Mouse (Mus musculus) thymus, postnatal 36 days (tissue): ENCODE results near the gene Sun1.

ENCODE experiments used
- DNase-seq, 2 experiments: peaks; one replicate each; pipeline ENCODE4 v3.0.0; 2022; ENCODE audit warnings: mixed read lengths in 2 of 2

Sun1 gene

DNA sequence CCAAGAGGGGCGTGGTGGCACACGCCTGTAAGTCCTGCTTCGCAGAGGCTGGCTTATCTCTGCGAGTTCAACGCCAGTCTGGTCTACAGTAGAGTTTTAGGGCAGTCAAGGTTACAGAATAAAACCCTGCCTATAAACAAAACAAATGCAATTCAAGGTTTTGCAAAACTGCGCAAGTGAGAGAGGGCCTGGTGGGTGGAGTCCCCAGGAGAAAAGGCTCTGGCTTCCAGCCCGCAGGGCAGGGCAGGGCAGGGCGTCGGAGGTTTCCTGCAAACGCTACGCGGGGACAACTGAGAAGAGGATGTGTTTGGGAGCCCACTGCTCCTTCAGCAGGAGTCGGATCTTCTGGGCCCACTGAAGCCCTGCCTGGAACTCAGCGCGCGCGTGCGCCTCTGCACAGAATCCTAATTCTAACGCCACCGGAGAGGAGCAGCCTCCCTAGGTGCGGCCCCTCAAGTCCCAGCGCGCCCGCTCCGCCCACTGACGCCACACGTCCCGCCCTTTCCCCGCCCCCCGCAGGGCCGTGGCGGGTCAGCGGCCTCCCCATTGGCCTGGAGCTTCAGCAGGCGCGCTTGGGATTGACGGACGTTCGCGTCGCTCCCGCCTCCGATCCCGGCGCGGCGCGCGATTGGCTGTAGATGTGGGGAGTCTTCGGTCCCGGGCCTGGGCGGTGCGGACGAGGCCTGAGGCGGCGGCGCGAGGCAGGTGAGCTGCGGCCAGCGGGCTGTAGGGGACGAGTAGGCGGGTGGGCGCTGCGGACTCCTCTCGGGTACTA lies at the start of gene Sun1:
Sun1 (plus strand) TSS at position 643 of the 775 bp plus-strand sequence.
- DNase-seq: peak; percentile 99

DNA sequence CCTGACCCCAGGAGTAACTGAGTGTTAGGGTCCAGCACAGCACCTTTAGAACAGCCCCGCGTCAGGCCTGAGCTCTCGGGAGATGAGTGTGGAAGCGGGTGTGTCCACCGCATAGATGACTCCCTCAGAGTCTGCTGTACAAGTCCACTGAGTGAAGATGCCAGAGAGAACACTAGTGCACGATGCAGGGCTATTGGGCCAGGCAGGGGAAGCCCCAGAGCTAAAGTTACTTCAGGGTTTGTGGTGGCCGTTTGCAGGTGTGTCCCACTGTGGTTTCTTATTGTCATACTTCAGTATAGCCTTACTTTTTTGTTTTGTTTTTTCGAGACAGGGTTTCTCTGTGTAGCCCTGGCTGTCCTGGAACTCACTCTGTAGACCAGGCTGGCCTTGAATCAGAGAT lies 39.5 kb upstream of the Sun1 start:
- DNase-seq: peak in 1 of 2 experiments; percentile 16

DNA sequence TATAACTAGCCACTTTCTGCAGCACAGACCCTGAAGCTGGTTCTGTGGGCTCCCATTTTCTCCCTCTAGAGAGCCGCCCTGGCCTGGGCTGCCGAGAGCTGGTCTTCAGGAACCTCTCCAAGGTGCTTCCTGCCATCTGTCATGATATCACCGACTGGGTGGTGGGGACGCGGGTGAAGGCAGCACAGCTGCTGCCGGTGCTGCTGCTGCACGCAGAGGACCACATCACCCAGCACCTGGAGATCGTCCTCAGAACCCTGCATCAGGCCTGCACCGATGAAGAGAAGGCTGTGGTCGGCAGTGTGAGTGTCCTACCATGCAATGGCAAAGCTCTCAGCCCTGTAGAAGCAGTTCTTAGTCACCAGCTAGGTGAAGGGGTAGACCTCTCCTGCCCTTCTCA lies 38.8 kb upstream of the Sun1 start:
- DNase-seq: peak; percentile 76 to 86

DNA sequence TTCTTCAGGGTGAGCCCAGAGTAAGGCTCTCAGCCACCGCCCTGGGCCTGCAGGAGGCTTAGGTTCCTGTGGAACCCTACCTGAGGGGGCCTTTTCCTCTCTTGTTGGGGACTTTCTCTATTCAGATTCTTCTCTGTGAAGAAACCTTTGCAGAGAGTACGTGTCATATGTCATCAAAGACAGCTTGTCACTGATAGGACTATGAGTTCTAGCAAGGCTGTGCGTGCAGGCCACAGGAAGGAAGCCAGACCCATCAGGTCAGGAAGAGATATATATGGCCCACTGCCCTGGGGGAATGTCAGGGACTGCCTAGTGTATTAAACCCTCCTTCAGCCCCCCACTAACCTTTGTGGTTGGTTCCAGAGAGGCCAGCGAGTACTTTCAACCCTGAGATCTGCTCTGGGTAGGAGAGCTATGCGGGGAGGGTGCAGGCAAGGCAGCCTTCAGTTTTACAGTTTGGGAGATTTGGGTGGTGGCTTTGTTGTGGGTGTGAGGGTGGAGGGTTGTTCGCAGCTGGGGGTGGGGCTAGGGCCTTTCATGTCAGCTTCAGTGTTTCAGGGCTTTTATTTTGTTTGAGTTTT lies 33.6 kb upstream of the Sun1 start:
- DNase-seq: peak; percentile 83 to 86

DNA sequence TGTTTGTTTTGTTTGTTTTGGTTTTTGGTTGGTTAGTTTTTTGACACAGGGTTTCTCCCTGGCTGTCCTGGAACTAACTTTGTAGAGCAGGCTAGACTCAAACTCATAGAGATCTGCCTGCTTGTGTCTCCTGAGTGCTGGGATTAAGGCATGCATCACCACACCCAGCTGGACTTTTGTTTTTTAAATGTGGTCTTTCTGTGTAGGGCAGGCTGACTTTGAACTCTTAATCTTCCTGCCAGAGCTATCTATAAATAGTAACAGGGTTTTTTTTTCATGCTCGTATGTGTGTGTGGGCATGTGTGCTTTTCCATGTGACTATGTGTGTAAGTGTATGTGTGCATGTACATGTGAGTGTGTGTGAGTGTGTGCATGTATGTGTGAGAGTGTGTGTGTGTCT lies 32.9 kb upstream of the Sun1 start:
- DNase-seq: no peak

DNA sequence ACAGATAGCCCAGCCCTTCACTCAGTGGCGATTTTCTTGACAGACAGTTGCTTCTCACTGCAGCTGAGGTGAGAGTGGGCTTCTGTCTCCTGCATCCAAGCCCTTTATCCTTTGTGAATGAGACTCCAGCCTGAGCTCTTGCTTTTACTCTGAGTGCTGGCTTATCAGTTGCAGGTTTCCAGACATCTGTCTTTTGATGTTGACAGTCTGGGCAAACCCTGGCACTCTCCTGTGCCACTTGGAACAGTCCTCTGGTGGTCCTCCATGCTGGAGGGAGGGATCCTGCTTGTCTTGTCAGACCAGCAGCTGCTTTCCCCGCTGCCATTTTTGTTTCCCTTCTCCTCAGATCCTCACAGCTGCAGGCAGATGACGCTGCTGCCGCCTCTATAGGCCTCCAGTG lies 28.5 kb upstream of the Sun1 start:
- DNase-seq: no peak

DNA sequence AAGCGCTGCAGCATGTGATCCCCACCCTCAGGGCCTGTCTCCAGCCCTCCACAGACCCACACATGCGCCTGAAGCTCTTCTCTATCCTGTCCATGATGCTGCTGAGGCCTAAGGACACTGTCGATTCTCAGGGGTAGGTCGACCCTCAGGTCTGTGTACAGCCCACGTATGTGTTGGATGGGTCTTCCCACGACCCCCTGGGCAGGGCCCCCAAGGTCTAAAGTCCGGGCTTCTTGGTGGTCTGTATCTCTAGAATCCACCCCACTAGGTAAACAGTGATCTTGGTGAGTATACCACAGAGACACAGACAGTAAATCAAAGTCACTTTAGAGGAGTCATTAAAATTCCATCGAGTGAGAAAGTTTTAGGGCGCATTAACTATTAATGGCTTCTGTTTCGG lies 26.3 kb upstream of the Sun1 start:
- no peak for DNase-seq

DNA sequence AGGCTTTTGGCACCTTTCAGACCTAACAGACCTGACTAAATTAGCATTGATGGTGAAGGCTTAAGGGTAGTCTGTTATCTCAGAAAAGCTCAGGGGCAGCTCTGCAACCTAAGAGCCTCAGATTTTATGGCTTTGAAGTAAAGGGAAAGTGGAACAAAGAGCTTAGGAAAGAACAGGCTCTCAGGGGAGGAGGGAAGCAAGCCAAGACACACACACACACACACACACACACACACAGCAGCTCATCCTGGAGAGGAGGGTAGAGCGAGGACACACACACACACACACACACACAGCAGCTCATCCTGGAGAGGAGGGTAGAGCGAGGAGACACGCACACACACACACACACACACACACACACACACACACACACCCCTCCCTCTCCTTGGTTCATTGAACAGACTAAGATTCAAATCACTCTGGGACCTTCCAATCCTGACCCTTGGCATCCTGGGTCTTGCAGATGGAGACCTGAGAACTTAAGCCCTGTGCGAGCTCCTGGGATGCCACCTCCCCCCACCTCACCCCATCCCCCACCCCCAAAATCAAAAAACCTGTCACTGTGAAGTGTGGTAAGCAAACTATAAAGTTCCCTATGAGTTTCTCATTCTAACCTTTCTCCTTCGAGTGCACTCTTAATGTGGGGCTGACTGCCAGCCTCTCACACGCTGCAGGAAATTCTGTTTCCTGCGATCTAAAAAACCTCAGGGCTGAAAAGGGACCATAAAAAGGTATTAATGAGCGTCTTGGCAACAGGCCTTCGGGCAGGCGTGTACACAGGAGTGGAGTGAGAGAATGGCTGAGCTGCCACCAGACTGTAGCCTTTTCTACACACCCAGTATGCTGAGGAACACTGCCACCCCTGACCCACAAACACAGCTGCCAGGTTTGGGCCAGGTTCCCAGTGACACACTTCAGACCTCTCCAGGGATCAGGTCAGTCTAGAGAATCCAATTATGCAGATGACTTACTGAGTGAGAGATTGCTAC lies 25.6 kb upstream of the Sun1 start:
- peak in 1 of 2 experiments; percentile 29 for DNase-seq

DNA sequence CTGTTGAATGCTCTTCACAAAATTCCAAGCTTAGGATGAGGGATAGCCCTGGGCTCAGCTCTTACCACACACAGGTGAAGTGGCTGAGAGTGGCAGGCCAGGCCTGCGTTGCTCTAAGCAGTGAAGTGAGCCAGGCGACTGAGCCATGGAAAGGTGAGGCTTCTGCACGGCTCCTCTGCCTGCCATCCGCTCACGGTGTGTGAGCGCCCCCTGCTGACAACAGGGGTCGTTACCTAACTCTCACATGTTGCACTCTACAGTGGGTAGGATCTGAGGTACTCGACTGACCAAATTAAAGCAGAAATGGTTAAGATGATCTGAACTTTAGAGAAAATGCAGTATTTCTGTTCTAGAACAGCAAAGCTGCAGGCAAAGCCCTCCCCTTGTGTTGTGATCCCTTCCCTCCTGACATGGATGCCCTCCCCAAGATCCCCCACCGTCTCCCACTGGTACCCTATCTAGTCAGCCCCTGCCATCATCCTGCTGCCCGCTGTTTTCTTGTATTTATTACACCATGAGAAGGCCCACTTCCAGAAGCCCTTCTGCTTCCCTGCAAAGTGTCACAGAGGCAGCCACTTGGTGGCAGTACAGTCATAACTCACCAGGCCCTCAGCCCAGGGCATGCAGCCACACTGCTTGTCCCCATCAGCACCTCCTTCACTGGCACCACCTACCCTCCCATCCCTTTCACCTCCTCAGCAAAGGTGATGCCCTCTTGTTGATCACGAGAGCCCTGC lies 21.4 kb upstream of the Sun1 start:
- DNase-seq: peak; percentile 79 to 81

DNA sequence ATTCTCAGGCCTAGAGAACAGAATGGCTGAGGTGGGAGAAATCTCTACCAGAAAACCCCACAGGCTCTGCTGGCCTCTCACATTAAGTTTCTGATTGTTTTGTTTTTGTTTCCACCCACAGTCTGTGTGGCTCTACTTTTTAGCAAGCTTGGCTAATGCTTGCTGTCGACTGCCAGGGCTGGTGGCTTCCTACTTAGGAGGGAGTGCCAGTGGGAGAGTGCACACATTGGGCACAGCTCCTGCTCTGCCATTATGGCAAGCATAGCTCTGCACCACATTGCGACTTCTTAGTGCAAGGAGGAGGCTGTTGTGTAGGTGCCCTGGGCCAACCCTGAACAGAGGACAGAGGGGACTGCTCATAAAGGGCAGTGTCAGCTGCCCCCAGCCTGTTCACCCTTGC lies 17.3 kb upstream of the Sun1 start:
- DNase-seq: no peak

DNA sequence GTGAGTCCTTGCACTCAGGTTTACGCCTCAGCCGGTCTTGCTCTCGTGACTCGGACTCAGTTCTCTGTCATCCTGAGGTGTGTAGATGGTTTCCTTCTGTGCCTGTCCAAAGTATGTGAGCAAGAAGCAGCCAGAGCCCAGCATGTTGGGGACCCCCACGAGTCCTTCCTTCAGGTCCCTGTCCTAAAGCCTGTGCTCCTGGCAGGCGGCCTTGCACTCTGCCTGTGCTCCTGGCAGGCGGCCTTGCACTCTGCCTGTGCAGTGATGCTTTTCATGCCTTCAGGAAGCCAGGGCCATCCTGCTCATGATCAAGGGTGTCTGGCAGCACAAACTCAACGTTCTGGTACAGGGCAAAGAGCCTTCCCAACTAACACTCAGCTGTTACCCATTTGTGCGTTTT lies 16.8 kb upstream of the Sun1 start:
- DNase-seq: no peak

DNA sequence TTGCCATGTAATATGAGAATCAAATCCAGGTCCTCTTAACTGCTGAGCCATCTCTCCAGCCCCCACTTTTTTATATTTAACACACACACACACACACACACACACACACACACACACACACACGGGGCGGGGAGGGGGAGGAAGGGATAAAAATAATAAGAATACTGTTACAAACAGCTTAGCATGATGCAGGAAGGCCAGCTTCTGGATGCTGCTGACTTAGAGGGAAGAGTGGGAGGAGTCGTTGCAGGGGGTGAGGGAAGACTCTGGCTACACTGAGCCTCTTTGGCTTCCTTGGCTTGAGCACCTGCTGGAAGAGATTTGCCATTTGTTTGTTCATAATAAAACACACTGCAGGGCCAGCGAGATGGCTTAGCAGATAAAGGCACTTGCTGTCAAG lies 15.5 kb upstream of the Sun1 start:
- no peak for DNase-seq

DNA sequence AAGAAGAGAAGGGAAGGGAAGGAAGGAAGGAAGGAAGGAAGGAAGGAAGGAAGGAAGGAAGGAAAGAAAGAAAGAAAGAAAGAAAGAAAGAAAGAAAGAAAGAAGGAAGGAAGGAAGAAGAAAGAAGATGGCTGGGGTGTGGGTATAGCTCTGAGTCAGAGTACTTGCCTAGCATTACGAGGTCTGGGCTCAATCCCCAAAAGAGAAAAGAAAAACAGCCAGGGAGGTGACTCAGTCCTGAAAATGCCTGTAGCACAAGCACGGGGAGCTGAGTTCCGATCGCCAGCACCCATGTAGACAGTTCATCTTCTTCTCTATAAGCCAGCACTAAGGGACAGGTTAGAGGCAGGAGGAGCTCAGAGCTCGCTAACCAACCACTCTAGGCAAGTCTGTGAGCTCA lies 10.7 kb upstream of the Sun1 start:
- no peak for DNase-seq

DNA sequence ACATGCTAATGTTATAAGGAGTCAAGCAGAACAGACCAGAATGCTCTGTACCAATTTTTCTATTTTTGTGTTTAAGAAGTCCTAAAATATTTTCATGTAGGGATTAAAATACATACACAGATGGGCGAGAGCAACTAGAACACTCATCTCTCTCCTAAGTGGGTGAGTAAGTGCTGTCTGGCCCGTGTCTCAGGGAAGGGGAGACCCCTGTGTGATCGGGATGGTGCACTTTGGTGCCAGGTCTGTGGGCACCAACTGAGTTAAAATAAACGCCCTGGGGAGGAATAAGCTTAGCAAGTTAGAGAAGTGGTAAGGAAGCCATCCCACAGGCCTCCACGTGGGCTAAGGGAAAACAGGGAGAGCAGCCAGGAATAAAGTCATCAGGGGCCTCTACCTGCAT lies 9.5 kb upstream of the Sun1 start:
- no peak for DNase-seq

DNA sequence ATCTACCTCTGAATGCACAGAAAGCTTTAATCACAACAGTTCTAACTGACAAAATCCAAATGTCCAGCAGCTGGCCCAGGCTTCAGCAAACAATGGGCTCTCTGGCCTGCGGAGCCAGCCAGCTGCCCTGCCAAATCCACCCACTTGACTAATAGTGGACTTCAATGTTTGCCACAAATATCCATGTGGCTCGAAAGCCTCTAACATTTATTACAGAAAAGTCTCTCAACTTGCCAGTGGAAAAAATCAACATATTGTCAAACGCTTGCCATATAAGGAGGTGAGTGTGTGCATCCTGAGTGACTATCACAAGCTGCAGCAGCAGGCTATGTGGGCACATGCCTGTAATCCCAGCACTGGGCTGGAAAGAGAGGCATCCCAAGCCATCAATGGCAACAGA lies 1.7 kb upstream of the Sun1 start:
- DNase-seq: no peak

DNA sequence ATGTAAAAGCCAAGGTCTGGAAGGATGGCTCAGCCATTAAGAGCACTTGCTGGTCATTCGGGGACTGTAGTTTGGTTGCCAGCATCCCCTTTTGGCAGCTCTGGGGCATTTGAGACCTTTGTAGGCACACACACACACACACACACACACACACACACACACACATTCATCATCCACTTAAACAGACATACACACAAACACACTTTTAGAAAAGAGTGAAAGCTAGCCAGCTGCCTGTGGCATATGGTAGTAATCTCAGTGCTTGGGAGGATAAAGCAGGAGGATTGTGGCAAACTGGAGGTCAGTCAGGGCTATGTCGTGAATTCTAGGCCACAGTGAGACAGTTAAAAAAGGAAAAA lies 822 bp upstream of the Sun1 start:
- no peak for DNase-seq

DNA sequence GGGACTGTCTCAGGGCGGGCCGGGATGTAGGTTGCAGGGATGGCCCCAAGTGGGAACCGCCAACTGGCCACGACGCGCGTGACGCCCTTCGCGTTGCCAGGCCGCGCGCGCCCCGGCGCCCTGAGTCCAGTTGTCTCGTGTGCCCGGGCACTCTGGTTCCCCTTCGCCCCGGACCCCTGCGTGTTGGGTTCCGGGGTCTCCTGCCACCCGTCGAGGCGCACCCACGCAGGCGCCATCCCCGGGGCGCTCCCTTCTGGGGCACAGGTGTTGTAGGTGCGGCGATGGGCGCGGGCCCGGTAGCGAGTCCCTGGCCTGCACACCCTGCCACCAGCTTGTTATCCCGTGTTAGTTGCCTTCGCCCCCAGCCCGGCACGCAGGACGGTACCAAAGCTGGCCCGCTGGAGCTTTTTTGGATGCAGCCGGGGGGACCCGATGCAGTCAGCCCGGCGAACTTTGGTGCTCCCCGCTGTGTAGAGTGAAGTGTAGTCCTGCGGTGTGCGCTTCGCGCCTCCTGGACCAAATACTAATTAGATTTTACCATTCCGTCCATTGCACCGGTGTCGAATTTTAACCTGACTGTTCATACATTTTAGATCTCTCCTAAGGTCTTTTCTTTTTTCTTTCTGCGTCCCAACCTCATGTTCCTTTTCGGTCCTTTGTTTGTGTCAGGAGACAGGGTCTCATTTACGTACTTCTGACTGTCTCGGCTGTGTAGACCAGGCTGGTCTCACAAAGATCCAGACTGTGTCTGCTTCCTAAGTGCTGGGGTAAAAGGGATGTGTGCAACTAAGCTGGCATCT lies 533 bp downstream of the Sun1 start:
- no peak for DNase-seq

DNA sequence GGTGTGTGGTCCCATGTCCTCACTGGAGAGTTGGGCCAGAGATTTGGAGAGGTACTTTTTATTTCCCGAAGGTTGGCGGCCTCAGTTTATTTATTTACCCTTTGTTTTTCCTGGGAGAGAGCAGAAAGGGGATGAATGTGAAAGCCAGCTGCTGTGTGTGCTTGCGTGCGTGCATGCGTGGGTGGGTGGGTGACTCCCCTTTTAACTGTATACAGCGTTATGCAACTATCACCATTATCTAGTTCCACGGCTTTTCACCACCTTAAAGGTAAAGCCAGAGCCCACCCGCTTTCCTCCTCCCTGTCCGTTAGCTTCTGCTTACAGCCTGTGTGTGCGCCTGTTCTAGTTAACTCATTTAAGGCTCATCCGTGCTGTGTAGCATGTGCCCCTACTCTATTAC lies 1.7 kb downstream of the Sun1 start:
- no peak for DNase-seq

DNA sequence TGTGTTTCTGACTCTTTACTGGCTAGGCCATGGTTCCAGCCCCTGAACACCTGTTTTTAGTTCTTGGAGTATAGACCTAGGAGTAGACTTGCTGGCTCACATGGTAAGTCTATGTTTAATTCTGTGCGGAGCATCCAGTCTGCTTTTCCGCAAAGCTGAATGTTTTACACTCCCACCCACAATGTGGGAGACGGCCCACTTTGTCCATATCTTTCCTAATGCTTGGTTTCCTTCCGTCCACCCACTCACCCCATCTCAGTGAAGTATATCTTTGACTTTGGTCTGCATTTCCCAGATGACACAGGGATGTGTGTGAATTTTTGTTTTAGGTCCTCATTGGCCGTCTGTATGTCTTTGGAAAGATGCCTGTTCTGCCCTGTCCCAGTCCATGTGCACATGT lies 2.9 kb downstream of the Sun1 start:
- no peak for DNase-seq

DNA sequence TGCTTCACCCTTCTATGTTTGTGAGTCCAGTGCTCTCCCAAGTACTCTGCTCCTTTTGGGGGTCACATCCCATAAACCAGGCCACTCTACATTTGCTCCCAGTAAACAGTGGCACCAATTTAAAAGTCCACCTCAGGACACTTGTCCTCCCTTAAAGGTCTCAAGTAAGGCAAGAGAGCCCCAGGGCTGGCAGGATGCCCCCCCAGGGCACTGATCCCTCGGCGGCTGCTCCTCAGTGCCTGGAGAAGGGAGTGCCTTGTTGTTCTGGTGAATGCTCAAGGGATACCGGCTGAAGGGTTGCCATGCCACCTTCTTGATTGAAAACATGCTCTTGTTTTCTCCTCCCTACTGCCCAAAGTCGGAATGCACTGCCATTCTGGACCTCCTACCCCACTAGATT lies 5.6 kb downstream of the Sun1 start:
- no peak for DNase-seq

DNA sequence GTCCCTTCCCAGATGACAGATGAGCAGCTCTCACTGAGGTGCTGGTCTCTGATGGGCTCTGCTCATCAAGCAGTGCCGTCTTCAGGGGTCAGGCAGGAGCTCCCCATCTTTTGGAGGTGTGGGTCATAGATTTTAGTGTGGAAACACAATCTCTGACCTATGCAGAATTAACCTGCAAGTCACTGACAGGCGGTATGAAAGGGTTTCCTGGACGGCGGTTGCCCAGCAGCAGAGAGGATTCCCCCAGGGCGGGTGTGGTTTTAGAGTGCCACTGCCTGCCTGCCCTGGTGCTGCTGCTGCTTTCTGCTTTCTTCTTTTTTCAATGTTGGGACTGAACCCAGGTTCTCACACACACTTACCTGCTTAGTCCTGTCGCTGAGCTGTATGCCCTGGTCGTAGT lies 6.1 kb downstream of the Sun1 start:
- peak; percentile 13 to 25 for DNase-seq

DNA sequence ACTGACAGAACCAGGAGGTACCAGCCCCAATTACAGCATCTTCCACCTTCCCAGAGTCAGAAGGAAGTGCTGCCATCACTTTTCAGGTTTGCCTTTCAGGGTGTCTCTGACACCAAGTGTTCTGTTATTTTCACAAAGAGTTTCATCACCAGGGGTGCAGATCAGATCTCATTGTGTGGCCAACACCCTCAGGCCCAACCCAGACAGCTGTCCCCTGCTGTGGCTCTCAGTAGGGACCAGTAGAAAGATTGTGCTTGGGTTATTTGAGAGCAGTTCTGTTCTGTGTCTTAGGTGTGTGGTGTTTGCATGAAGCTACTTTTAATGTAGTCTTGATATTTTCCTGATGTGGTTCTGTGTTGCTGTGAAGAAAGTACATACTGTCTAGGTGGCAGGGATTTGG lies 7.7 kb downstream of the Sun1 start:
- DNase-seq: no peak
